Mouse (Mus musculus): ENCODE data around the gene Caln1. TPM values are rescaled to one million over a fixed set of nuclear protein-coding genes. Genes with fewer than 3 reads are reported as not detected.

Caln1 gene
- polyA plus RNA-seq, 1 experiment from 2014 or later = not detected

DNA sequence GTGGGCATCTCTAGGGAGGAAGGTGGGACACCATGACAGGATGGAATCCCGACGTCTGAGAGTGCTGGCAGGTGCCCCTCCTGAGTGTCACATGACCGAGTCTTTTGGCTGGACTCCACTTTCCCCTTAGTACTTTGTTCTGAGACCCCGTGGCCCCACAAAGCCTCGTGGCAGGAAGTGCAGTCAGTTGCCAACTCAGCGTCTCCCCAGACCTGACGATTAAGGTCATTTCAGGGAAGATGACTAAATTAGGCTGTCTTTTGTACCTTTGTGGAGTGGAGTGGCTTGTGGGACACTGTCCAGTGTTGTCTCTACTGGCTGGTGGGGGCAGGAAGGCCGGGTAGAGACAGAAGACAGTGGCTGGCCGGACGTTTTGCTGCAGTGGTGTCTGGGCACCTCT lies 103.0 kb downstream of the Caln1 start:
- H3K36me3 ChIP-seq (ENCODE audit: control insufficient read depth, insufficient read depth, low read length) = no peaks in the 10 kb centered on the region
- H3K27ac ChIP-seq (ENCODE audit: low read depth) = no peak overlapping the region
- DNase-seq (ENCODE audit: low spot score) (no peak), ATAC-seq (replicated peaks; ENCODE audit: low FRiP score, low TSS enrichment, low read depth) (no peak)
- no peaks in the 10 kb centered on the region for H3K4me1 ChIP-seq (replicated peaks; ENCODE audit: control insufficient read depth, insufficient read depth, low read length)
- 0 out of 2 replicates have a peak, but pooled peaks cover 3% of the 10 kb centered on the region for H3K9me3 ChIP-seq (ENCODE audit: control insufficient read depth, low read length)
- H3K4me2 ChIP-seq (ENCODE audit: low read length) = no peak overlapping the region
- no peaks in the 10 kb centered on the region for H3K27me3 ChIP-seq (replicated peaks; ENCODE audit: control insufficient read depth, insufficient read depth, low read length)
- no peak overlapping the region for H3K9ac ChIP-seq (ENCODE audit: low read length)
- 70% methylated on average over 10 of the region's 10 CpGs for WGBS
- H3K4me3 ChIP-seq (ENCODE audit: low read depth, low read length) = no peak overlapping the region

DNA sequence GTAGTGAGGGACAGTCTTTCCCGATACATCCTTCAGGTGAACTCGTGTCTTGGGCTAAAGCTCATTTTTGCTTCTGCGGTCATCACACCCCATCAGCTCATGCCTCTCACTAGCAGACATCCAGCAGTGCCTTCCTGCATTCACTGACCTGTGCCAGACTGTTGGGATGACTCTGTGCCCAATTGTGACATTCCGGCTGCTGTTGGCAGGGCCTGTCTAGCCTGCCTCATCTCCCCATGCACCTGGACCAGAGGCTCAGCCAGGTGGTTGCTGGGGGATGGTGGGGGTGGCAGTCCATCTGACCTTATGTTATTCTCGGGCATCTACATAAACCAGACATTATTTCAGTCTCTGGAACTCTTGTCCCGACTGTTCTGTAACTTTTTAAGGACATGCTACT lies 105.6 kb downstream of the Caln1 start:
- Histone ChIP-seq H3K27me3 (replicated peaks; ENCODE audit: control insufficient read depth, insufficient read depth, low read length) (no peaks in the 10 kb centered on the region), H3K9me3 (ENCODE audit: control insufficient read depth, low read length) (no peaks in the 10 kb centered on the region), H3K27ac (ENCODE audit: low read depth) (no peak overlapping the region), H3K4me3 (ENCODE audit: low read depth, low read length) (no peak overlapping the region), H3K4me1 (replicated peaks; ENCODE audit: control insufficient read depth, insufficient read depth, low read length) (no peaks in the 10 kb centered on the region), H3K36me3 (ENCODE audit: control insufficient read depth, insufficient read depth, low read length) (no peaks in the 10 kb centered on the region), H3K4me2 (ENCODE audit: low read length) (no peak overlapping the region), H3K9ac (ENCODE audit: low read length) (no peak overlapping the region)
- ATAC-seq (replicated peaks; ENCODE audit: low FRiP score, low TSS enrichment, low read depth) = no peak
- WGBS = 82% methylated on average over 6 of the region's 6 CpGs
- no peak for DNase-seq (ENCODE audit: low spot score)

DNA sequence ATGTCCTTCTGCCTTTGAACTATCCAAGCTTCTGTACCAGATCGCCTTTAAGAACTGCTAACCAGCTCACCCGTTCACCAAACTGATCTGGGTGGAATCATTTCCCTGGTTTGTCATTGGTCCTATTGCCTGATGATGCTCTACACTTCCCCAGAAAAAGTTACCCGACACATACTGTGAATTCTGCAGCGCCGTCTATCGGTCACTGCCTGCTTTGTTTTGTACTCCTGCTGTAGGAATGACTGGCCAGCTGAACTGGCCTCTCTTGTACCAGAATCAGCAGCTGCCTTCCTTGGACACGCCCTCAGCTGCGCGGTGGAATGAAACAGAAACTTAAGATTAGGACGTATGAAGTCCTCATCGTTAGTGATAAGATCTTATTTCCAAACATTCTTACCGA lies 107.5 kb downstream of the Caln1 start:
- no peaks in the 10 kb centered on the region for H3K36me3 ChIP-seq (ENCODE audit: control insufficient read depth, insufficient read depth, low read length)
- no peak overlapping the region for H3K9ac ChIP-seq (ENCODE audit: low read length)
- H3K27ac ChIP-seq (ENCODE audit: low read depth) = no peak overlapping the region
- H3K27me3 ChIP-seq (replicated peaks; ENCODE audit: control insufficient read depth, insufficient read depth, low read length) = no peaks in the 10 kb centered on the region
- no peak overlapping the region for H3K4me2 ChIP-seq (ENCODE audit: low read length)
- H3K4me1 ChIP-seq (replicated peaks; ENCODE audit: control insufficient read depth, insufficient read depth, low read length) = no peaks in the 10 kb centered on the region
- no peak; the same call in 1 of the 2 replicates for ATAC-seq (replicated peaks; ENCODE audit: low FRiP score, low TSS enrichment, low read depth)
- H3K4me3 ChIP-seq (ENCODE audit: low read depth, low read length) = no peak overlapping the region
- no peak for DNase-seq (ENCODE audit: low spot score)
- no peaks in the 10 kb centered on the region for H3K9me3 ChIP-seq (ENCODE audit: control insufficient read depth, low read length)
- 61% methylated on average over 12 of the region's 12 CpGs for WGBS

DNA sequence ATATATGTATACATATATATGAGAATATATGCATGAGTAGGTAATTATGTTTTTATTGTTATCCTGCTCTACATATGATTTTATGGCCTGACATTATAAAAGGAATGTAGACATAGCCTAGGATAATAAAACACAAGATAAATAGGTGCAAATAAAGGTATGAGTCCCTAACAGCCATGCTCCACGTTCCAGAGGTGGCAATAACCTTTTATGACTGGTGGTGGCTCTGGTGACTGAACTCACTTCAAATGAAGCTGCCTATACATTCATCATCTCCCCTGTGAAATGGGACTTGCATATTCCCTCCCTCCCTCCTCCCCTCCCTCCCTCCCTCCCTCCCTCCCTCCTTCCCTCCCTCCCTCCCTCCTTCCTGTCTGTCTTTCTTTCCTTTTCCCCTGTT lies 111.0 kb downstream of the Caln1 start:
- H3K9me3 ChIP-seq (ENCODE audit: control insufficient read depth, low read length) = no peaks in the 10 kb centered on the region
- no peak overlapping the region for H3K27ac ChIP-seq (ENCODE audit: low read depth)
- H3K36me3 ChIP-seq (ENCODE audit: control insufficient read depth, insufficient read depth, low read length) = no peaks in the 10 kb centered on the region
- ATAC-seq (replicated peaks; ENCODE audit: low FRiP score, low TSS enrichment, low read depth) (no peak), DNase-seq (ENCODE audit: low spot score) (no peak)
- no peaks in the 10 kb centered on the region for H3K27me3 ChIP-seq (replicated peaks; ENCODE audit: control insufficient read depth, insufficient read depth, low read length)
- H3K4me3 ChIP-seq (ENCODE audit: low read depth, low read length) = no peak overlapping the region
- 52% methylated on average over 1 of the region's 1 CpGs for WGBS
- no peaks in the 10 kb centered on the region for H3K4me1 ChIP-seq (replicated peaks; ENCODE audit: control insufficient read depth, insufficient read depth, low read length)
- no peak overlapping the region for H3K4me2 ChIP-seq (ENCODE audit: low read length)
- no peak overlapping the region for H3K9ac ChIP-seq (ENCODE audit: low read length)

DNA sequence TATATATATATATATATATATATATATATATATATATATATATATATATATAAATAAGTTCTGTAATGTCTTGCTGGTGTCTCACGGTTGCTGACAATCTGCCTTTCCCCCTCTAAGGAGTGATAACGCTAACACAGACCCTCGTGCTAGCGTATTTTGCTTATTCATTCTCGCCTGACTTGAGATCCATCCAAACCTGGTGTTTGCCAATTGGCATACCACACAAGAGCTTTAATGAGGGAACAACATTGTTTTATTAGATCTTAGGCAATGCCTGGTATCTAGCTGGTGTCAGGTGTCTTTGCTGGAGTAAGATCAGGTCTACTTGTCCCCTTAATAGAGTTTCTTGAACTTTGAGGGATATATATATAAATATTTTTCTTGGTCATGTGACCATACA lies 122.2 kb downstream of the Caln1 start:
- ATAC-seq (replicated peaks; ENCODE audit: low FRiP score, low TSS enrichment, low read depth) (no peak), DNase-seq (ENCODE audit: low spot score) (no peak)
- no peaks in the 10 kb centered on the region for H3K4me1 ChIP-seq (replicated peaks; ENCODE audit: control insufficient read depth, insufficient read depth, low read length)
- no peak overlapping the region for H3K4me3 ChIP-seq (ENCODE audit: low read depth, low read length)
- no peak overlapping the region for H3K9ac ChIP-seq (ENCODE audit: low read length)
- H3K27ac ChIP-seq (ENCODE audit: low read depth) = no peak overlapping the region
- no peaks in the 10 kb centered on the region for H3K9me3 ChIP-seq (ENCODE audit: control insufficient read depth, low read length)
- H3K36me3 ChIP-seq (ENCODE audit: control insufficient read depth, insufficient read depth, low read length) = no peaks in the 10 kb centered on the region
- no peaks in the 10 kb centered on the region for H3K27me3 ChIP-seq (replicated peaks; ENCODE audit: control insufficient read depth, insufficient read depth, low read length)
- no peak overlapping the region for H3K4me2 ChIP-seq (ENCODE audit: low read length)
- 83% methylated on average over 5 of the region's 5 CpGs for WGBS

DNA sequence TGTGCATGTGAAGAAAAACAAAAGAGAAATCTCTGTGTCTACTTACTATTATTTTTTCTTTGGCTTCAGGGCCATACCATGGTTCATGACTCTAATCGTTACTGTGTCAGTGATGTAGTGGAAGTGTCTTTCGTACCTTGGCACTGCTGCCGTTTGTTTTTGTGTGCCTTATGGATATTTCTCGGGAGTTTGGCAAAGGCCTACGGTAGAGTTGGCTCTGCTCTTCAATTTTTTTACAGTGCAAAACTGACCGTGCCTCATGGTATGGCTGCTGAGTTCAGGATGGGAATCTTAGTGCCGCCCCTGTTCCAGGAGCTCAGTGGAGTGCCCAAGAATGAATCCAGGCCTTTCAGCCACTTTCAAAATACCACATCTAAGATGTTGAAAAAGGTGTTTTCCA lies 123.0 kb downstream of the Caln1 start:
- Histone ChIP-seq H3K4me1 (replicated peaks; ENCODE audit: control insufficient read depth, insufficient read depth, low read length) (no peaks in the 10 kb centered on the region), H3K27me3 (replicated peaks; ENCODE audit: control insufficient read depth, insufficient read depth, low read length) (no peaks in the 10 kb centered on the region), H3K9me3 (ENCODE audit: control insufficient read depth, low read length) (no peaks in the 10 kb centered on the region), H3K4me2 (ENCODE audit: low read length) (no peak overlapping the region), H3K4me3 (ENCODE audit: low read depth, low read length) (no peak overlapping the region), H3K36me3 (ENCODE audit: control insufficient read depth, insufficient read depth, low read length) (no peaks in the 10 kb centered on the region), H3K27ac (ENCODE audit: low read depth) (no peak overlapping the region), H3K9ac (ENCODE audit: low read length) (no peak overlapping the region)
- WGBS = 88% methylated on average over 7 of the region's 7 CpGs
- no peak for DNase-seq (ENCODE audit: low spot score)
- ATAC-seq (replicated peaks; ENCODE audit: low FRiP score, low TSS enrichment, low read depth) = no peak

DNA sequence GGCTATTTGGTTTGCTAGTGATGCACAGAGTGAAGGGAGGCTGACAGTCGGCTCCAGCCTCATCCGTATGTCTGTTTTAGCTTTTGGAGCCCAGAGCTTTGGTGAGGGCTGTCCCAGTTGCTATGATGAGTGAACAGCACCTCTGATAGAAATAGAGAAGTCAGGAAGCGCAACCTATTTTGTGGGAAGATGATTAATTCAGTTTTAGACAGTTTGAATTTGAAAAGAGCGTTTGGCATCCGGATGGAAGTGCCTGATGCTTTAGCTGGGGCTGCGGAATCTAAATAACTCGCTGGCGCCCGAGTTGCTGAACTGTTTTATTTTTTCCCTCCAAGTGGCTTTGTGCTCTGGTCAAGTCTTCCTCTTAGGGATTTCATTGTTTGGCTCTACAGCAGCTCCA lies 133.3 kb downstream of the Caln1 start:
- Histone ChIP-seq H3K27me3 (replicated peaks; ENCODE audit: control insufficient read depth, insufficient read depth, low read length) (no peaks in the 10 kb centered on the region), H3K27ac (ENCODE audit: low read depth) (no peak overlapping the region), H3K9ac (ENCODE audit: low read length) (no peak overlapping the region), H3K36me3 (ENCODE audit: control insufficient read depth, insufficient read depth, low read length) (no peaks in the 10 kb centered on the region), H3K9me3 (ENCODE audit: control insufficient read depth, low read length) (no peaks in the 10 kb centered on the region), H3K4me1 (replicated peaks; ENCODE audit: control insufficient read depth, insufficient read depth, low read length) (no peaks in the 10 kb centered on the region), H3K4me2 (ENCODE audit: low read length) (no peak overlapping the region), H3K4me3 (ENCODE audit: low read depth, low read length) (no peak overlapping the region)
- DNase-seq (ENCODE audit: low spot score) (no peak), ATAC-seq (replicated peaks; ENCODE audit: low FRiP score, low TSS enrichment, low read depth) (no peak)
- WGBS = 79% methylated on average over 9 of the region's 9 CpGs

DNA sequence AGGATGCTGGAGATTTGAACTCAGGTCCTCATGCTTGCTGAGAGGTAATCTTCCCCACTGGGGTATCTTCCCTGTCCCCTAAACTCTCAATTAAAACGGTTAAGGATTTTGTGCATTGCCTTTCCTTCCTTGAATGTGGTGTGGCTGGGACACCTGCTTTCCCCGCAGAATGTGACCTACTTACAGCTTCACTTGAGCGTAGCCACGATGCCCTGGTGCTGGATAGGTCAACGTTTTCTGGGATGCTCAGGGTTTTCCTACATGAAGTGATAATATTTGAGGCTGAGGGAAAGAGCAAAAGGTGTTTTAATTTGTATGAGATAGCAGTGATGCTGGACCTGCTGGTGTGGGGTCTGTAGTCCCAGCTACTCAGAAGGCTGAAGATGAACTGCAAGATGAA lies 135.6 kb downstream of the Caln1 start:
- H3K4me2 ChIP-seq (ENCODE audit: low read length) = no peak overlapping the region
- no peak for ATAC-seq (replicated peaks; ENCODE audit: low FRiP score, low TSS enrichment, low read depth)
- H3K27ac ChIP-seq (ENCODE audit: low read depth) = no peak overlapping the region
- 85% methylated on average over 5 of the region's 5 CpGs for WGBS
- no peaks in the 10 kb centered on the region for H3K27me3 ChIP-seq (replicated peaks; ENCODE audit: control insufficient read depth, insufficient read depth, low read length)
- H3K4me3 ChIP-seq (ENCODE audit: low read depth, low read length) = no peak overlapping the region
- H3K4me1 ChIP-seq (replicated peaks; ENCODE audit: control insufficient read depth, insufficient read depth, low read length) = no peaks in the 10 kb centered on the region
- H3K9ac ChIP-seq (ENCODE audit: low read length) = no peak overlapping the region
- no peaks in the 10 kb centered on the region for H3K36me3 ChIP-seq (ENCODE audit: control insufficient read depth, insufficient read depth, low read length)
- H3K9me3 ChIP-seq (ENCODE audit: control insufficient read depth, low read length) = no peaks in the 10 kb centered on the region
- DNase-seq (ENCODE audit: low spot score) = no peak

DNA sequence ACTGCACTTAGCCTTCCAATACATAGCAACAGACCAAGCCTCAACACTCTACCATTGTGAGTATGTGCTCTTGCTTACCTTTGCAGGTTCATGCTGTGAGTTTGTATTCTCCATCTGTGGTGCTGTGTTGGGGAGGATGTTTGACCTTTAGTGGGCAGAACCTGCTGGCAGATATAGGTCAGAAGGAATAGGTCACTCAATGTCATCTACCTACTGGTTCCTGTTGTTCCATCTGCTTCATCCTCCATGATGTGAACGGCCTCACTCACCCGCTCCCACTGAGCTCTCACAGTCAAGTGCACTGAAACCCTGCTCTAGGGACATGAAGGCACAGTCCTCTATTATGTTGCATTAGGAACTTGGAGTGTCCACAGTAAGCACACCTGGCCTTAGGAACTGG lies 141.3 kb downstream of the Caln1 start:
- H3K9ac ChIP-seq (ENCODE audit: low read length) = no peak overlapping the region
- WGBS = 91% methylated on average over 2 of the region's 2 CpGs
- no peaks in the 10 kb centered on the region for H3K4me1 ChIP-seq (replicated peaks; ENCODE audit: control insufficient read depth, insufficient read depth, low read length)
- H3K9me3 ChIP-seq (ENCODE audit: control insufficient read depth, low read length) = 0 out of 2 replicates have a peak, but pooled peaks cover 1% of the 10 kb centered on the region
- no peak overlapping the region for H3K27ac ChIP-seq (ENCODE audit: low read depth)
- no peaks in the 10 kb centered on the region for H3K36me3 ChIP-seq (ENCODE audit: control insufficient read depth, insufficient read depth, low read length)
- no peaks in the 10 kb centered on the region for H3K27me3 ChIP-seq (replicated peaks; ENCODE audit: control insufficient read depth, insufficient read depth, low read length)
- DNase-seq (ENCODE audit: low spot score) (no peak), ATAC-seq (replicated peaks; ENCODE audit: low FRiP score, low TSS enrichment, low read depth) (no peak)
- no peak overlapping the region for H3K4me3 ChIP-seq (ENCODE audit: low read depth, low read length)
- H3K4me2 ChIP-seq (ENCODE audit: low read length) = no peak overlapping the region
